Mouse (Mus musculus): ENCODE data around the gene Pxylp1.
A peak's percentile ranks its signal among the peaks of the same experiment; 100 is the strongest.
"Not testable (repeated sequence)": the region's sequence is repeated elsewhere in the genome, so short reads cannot be mapped to it uniquely, and the experiment has no call there.

Pxylp1 gene

DNA sequence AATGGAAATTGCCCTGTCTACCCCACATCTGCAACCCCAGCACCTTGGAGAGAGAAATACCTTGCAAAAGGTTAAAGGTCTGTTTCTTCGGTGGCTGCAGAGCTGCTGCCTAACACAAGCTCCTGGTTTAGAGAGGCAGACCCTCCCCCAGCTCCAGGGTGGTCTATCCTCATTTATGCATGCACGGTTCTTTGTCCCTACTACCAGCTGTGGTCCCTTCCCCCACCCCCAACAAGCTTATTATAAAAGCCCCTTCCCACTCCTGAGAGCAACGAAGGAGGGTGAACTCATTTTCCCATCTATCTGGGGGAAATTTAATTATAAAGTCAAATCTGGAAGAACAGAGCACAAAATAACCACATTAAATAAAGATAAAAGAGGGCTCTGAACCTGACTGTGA lies at the start of gene Pxylp1:
Gene Pxylp1 (minus strand): TSS at position 124 of the 400 bp plus-strand sequence.
- no peak for DNase-seq (ENCODE audit: extremely low read depth, insufficient read length, low spot score)

DNA sequence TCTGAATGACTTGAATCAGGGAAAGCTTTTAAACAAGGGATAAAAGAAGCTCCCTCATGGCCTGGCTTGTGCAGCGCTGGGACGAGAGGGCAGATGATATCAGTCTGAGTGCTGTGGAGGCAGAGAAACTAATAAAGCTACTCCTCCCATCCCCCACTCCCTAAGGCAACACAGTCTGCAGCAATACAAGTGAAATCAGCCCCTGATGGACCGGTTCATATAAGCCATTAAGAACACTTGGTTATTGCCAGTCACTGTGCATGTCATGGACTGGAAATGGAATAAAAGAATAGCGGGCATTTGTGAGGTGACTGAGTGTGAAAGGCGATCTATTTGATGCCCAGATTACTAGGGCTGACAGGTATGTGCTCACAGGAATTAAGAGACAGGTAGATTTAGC lies 46.4 kb upstream of the Pxylp1 start:
- no peak for DNase-seq (ENCODE audit: extremely low read depth, insufficient read length, low spot score)

DNA sequence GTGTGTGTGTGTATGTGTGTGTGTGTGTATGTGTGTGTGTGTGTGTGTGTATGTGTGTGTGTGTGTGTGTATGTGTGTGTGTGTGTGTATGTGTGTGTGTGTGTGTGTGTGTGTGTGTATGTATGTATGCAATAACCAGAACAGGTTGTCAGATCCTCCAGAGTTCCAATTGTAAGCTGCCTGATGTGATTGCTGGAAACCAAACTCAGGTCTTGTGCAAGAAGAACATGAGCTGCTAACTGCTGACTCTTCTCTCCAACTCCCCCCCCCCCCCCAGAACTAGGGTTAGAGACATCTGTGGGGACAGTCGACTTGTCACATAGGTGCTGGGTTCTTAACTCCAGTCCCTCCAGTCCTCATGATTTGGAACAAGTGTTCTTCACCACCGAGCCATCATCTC lies 44.0 kb upstream of the Pxylp1 start:
- DNase-seq (ENCODE audit: extremely low read depth, insufficient read length, low spot score), result not testable (repeated sequence)

DNA sequence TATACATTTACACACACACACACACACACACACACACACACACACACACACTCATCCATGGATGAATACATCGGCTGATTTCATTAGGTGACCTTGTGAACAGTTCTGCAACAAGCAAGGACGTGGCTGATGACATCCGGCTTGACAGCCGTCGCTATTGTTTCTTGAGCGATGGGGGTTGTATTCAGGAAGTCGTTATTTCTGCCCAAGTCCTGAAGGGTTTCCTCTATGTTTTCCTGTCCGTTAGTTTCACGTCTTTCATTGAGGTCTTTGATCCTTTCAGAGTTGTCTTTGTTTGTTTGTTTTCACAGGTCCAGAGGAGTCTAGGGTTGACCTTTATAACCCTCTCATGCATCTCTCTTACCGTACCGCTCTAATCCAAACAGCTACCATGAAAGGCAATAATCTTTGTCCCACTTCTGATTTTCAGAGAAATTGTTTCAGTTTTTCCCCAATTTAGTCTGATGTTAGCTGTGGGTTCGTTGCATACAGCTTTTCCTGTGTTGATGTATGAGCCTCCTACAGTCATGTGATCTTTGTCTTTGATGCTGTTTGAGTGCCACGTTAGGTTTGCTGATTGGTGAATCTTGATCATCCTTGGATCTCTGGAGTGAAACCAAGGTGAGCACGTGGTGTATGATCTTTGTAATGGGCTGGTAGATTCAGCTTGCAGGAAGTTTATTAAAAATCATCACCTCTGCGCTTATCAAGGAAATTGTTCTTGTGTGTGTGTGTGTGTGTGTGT lies 43.3 kb upstream of the Pxylp1 start:
- no peak for DNase-seq (ENCODE audit: extremely low read depth, insufficient read length, low spot score)

DNA sequence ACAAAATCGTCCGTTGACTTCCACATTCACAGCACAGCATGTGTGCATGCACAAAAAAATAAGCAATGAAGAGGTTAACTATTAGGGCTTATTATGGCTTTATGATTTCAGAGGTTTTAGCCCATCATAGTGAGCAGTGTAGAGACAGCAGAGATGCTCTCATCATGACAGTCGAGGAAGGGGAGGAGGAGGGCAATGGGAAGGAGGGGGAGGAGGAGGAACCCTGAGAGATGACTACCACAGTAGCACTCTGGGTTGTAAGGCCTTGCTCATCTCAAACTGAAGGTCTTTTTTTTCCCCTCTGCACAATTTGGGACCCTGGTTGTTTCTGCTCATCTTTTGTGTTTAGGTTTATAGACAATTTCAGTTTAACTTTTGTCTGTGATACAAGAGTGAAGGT lies 42.3 kb upstream of the Pxylp1 start:
- no peak for DNase-seq (ENCODE audit: extremely low read depth, insufficient read length, low spot score)

DNA sequence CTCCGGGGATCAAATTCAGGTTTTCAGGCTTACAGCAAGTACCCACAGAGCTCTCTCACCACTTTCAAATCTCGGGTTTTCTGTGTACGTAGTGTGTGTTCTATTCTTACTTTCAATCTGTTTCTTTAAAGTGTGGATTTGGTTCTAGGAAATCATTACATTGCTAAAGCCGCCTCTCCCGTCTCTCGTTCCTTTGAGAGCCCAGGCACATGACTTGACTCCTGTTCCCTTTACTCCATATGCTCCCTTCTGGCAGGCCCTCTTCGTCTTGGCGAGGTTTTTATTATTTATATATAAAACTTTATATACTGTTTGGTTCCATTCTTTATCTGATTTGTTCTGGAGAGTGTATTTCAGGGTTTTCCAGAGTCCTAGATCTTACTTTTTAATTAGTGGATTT lies 40.3 kb upstream of the Pxylp1 start:
- no peak for DNase-seq (ENCODE audit: extremely low read depth, insufficient read length, low spot score)

DNA sequence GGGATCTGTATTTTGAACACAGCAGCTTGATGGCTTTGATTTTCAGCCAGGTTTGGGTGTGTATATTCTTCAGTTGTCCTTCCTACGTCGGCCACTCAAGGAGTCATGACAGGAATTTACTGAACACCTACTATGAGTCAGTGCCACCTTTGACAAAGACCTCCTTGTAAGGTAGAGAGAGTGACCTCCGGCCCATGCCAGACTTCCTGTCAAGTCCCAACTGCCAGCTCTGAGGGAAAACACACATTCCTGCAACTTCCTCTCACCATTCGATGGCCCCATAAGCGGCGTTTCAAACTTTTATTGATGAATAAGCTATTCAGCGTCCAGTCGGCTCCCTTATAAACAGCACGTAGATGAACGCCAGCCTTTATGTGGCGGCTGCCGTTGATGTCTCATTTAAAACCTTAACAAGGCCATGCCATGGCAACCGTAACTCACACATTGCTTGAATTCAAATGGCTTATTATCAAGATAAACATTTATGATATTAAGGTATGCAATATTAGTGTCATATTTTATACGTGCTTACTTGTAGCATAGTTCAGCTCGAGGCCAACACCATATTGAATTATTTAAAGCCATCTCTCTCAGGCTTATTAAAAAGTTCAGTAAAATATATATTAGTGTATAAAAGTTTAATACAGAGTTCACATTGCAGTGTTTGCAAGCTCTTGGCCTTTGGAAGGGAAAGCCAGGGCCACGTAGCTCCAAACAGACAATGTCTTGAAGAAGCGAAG lies 31.3 kb upstream of the Pxylp1 start:
- DNase-seq (ENCODE audit: extremely low read depth, insufficient read length, low spot score), result no peak

DNA sequence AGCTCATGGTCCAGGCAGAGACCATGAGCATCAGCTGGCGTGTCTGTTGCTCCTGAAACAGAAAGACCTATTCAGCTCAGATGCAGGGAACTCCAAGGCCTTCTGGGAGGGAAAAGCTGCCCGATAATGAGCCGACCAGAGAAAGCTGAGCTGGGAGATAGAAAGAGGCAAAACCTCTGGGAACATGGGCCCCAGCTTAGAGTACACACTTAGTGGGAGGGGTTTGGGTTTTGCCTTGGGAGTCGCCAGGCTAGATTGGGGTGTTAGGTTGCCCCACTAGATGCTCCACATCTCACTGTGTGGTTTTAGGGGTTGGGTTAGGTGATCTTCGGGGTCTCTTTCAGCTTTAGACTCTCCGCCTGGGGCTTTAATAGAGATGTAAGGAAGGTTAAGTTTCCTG lies 30.6 kb upstream of the Pxylp1 start:
- DNase-seq (ENCODE audit: extremely low read depth, insufficient read length, low spot score), result no peak

DNA sequence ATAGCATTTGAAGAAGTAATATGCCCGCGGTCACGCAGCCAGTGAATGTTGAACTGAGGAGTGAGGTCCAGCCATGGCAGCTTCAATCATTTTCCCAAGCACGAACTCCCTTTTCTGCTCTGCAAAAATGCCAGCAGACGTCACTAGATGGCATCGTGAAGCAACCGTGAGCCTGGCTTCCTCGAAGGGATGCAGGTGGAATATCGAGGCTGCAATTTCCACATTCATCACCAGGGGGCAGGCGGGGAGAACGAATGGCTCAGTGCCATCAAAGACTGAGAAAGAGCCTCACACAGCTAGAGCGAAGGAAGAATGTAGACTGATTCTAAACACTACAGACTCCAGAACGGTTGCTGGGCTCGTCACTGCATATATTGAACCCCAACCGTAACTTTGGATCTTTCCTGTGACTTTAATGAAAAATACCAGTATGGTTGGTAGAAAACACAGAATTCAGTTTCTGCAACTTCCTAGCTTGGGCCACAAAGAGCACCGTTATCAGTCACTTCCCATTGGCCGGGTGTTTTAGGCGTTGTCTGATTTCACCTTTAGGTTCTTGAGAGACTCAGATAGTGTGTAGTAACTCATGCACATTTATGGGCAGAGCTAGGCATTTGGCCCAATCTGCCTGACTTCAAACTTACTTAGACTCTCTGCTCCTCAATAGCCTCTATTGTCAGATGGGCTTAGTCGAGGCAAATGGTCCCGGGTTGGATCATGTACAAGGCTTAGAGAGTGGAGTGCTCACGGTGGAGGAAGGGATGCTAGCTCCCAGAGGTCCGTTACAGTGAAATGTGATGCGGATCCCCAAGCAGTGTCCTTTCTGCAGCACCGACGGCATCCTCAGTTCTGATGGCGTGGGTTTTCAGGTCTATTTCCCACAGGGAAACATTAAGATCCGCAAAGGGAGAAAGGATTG lies 24.4 kb upstream of the Pxylp1 start:
- DNase-seq (ENCODE audit: extremely low read depth, insufficient read length, low spot score), result peak; percentile 60

DNA sequence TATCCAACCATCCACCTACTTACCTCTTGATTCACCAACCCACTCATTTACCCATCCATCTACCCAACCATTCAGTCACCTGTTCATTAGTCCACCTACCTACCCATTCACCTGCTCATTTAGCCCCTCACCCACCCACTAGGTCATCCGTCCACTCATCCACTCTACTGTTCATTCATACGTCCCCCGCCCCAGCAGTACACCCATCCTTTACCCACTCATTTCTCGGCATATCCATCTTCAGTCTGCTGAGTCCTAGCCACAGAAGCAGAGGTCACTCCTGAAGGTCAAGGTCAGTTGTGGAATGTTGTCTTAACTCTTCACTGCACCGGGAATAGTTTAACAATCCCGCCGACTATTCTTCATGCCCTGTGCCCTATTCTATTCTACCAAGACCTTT lies 23.6 kb upstream of the Pxylp1 start:
- DNase-seq (ENCODE audit: extremely low read depth, insufficient read length, low spot score), result no peak

DNA sequence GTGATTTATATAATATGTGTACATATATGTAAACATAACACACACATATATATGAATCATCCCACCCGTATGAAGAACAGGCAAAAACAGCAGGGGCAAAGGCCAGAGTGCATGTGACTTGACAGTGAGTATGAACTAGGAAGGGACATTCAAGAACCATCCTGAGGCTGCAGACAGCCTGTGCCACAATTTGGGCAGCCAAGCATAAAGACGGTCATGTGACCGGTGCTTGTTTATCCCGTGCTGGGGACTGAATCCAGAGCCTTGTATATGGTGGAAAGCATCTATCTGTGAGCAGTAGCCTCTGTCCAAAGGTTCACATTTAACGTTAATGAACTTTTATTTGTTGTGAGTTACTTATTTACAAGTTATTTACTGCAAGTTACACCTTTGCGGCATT lies 22.4 kb upstream of the Pxylp1 start:
- DNase-seq (ENCODE audit: extremely low read depth, insufficient read length, low spot score), result no peak

DNA sequence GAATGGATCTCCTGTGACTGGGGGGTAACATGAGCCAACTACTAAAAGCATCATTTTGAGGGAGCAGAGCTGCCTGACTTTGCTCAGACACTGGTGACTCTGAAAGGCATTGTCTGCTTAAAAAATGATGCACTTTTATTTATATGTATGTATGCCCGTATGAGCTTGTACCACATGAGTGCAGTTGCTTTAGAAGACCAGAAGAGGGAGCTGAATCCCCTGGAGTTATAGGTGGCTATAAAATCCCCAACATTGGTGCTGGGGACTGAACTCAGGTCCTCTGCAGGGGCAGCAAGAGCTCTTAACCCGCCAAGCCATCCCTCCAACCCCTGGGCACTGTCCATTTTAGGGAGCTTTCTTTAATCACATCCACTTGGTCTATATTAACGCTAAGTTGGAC lies 21.5 kb upstream of the Pxylp1 start:
- no peak for DNase-seq (ENCODE audit: extremely low read depth, insufficient read length, low spot score)

DNA sequence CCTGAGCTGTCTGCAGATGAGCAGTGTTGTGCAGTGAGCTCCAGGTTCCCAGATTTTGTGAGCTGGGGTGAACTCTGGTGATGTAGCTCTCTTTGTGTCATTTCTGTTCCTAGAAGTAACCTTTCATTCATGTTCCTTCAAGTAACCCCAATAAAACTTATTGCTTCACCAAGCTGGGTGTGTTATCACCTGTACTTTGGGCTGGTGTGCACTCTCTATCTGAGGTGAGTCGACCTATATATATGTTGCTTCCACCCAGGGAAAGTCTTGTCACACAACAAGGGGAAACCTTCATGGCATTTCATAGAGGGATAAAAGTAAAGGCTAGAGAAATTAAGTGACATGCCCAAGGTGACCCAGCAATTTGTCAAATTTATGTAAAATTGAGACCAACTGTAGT lies 17.0 kb upstream of the Pxylp1 start:
- DNase-seq (ENCODE audit: extremely low read depth, insufficient read length, low spot score), result no peak

DNA sequence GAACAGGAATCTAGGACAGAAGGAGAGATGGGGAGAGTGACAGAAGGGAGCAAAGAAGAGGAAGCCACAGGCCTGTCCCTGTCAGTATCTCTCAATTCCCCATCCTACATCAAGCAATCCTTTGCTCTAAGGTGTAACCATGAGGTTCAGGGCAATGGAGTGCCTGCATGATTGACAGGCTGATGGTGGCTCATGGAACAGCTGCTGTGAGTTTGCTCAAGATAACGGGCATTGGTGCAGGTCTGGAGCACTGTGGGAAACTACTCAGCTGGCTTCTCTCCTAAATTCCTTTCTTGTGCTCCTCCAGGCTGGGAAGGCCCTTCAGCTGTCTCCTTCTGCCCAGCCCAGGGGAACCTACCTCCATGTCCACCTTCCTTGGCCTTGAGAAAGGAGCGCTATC lies 16.3 kb upstream of the Pxylp1 start:
- DNase-seq (ENCODE audit: extremely low read depth, insufficient read length, low spot score), result no peak

DNA sequence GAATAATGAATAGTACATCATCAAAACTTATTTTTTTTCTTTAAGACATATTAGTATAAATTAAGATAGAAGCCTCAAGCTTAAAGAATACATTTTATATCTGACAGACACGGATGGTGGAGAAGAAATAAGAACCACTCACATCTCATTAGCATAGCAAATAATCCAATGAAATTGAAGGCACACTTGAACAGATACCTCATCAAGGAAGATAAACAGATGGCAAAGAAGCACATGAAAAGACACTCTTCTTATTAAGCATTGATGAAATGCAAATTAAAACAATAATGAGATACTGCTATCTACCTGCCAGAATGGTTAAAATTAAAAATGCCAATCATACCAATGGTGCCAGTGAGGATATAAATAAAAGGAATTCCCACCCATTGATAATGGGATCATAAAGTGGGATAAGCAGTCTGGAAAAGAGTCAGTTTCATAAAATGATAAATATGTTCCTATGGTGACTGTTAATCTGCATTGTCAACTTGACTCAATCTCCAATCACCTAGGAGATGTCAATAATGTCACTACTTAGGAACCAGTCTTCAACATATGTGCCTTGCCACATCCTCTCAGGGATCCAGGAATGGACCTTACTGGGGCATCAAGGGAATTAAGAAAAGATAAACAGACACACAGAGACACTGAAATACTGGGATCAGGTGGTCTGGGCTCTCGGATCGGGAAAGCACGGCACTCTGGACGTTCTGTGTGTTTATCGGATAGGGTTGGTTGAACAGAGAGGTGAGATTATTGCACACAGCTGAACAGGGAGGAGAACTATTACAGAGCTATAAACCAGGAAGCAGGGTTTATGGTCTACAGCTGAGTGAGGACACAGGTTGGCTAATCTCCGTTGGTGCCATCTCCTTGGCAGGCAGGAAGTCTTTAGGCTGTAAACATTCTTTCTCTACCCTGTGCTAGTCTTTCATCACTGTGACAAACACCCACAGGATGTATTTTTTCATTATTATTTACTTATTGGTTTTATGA lies 12.2 kb upstream of the Pxylp1 start:
- no peak for DNase-seq (ENCODE audit: extremely low read depth, insufficient read length, low spot score)

DNA sequence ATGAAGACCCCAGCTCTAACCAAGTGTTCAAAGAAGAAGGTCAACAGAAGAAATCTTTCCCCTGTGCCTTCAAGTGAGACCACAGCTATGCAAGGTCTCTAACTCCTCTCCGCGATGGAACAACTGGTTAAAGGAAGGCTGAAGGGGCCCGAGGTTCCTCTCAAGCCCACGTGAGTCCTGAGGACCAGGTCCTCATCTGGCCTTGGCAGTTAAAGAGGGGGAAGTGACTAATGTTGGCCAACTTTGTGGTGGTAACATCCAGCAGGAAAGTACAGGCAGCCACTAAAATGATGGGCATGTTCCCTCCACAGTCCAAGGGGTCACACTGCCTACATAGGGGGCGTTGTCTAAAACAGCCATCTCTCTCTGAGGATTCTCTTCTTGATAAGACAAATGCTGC lies 7.2 kb upstream of the Pxylp1 start:
- DNase-seq (ENCODE audit: extremely low read depth, insufficient read length, low spot score), result no peak

DNA sequence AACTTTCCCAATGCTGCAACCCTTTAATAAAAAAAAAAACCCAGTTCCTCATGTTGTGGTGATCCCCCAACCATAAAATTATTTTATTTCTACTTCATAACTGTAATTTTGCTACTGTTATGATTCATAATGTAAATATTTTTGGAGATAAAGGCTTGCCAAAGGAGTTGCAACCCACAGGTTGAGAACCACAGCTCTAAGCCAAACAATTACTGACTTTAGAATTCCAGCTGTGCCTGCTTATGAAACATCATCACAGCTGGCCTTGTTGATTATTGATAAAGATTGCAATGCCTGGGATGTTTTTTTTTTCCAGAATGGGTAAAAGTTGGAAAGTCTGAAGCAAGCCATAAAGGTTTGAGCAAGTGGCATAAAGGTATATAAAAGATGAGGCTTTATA lies 6.5 kb upstream of the Pxylp1 start:
- no peak for DNase-seq (ENCODE audit: extremely low read depth, insufficient read length, low spot score)

DNA sequence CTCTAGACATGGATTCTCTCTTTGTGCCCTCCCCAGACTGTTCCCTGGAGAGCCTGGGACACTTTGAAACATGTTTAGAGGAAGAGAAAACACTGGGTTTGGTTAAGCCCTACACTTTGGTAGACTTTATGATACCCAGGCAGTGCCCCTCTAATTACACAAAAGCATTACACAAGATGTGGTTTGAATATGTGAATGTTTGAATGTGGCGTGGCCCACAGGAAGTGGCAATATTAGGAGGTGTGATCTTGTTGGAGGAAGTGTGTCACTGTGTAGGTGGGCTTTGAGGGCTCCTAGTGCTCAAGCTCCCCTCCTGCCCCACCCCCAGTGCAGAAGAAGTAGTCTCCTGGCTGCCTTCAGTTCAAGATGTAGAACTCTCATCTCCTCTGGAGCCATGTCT lies 4.2 kb upstream of the Pxylp1 start:
- no peak for DNase-seq (ENCODE audit: extremely low read depth, insufficient read length, low spot score)

DNA sequence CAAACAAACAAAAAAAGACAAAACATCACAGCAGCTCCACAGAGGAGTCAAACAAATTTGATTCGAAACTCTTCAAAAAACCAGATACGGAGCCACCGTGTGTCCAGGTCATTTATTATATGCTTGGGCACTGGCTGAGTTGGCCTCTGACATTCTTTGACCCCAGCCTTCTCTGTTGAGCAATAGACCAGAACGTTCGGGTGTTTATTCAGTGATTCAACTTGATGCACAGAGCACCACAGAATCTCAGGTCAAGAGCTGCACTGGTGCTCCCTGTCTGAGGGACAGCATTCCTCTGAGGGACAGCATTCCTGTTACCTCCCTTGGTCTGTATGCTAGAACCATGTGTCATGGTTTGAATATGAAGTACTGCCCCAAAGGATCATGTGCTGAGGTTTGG lies 1.1 kb upstream of the Pxylp1 start:
- DNase-seq (ENCODE audit: extremely low read depth, insufficient read length, low spot score), result peak; percentile 22
